Mouse (Mus musculus): ENCODE results near the gene Minar1. TPM values are rescaled to one million over a fixed set of nuclear protein-coding genes. Genes with fewer than 3 reads are reported as not detected.

Minar1 gene
- polyA plus RNA-seq, 1 experiment from 2014 or later, result 3.0 TPM

DNA sequence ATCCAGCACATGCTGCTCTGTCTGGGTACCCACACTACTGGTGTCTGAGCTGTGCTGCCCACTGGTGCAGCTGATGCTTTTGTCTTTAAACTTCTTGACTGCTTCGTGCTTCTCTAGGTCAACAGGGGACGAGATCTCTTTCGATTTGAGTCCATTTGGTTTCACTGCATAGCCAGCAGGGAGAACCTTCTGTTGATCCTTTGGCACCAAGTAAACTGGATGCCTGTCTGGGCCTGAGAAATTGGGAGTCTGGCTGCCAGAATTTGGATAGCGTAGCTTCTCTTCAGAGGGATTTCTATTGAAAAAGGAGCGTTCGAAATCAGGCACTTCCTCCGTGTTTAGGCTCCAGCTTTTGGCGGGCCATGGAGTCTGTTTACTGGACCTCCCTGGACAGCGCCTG lies 21.0 kb downstream of the Minar1 start:
- H3K4me1 ChIP-seq (replicated peaks), result peaks cover 10% of the 10 kb centered on the region
- no peaks in the 10 kb centered on the region for H3K27me3 ChIP-seq
- no peak overlapping the region for H3K27ac ChIP-seq (replicated peaks)
- no peak overlapping the region for H3K4me3 ChIP-seq
- WGBS, result 94% methylated on average over 9 of the region's 9 CpGs
- no peak for ATAC-seq (ENCODE audit: low read depth)
- no peak overlapping the region for H3K4me2 ChIP-seq
- H3K9ac ChIP-seq, result no peak overlapping the region
- H3K9me3 ChIP-seq, result no peaks in the 10 kb centered on the region
- H3K36me3 ChIP-seq, result peaks cover 29% of the 10 kb centered on the region

DNA sequence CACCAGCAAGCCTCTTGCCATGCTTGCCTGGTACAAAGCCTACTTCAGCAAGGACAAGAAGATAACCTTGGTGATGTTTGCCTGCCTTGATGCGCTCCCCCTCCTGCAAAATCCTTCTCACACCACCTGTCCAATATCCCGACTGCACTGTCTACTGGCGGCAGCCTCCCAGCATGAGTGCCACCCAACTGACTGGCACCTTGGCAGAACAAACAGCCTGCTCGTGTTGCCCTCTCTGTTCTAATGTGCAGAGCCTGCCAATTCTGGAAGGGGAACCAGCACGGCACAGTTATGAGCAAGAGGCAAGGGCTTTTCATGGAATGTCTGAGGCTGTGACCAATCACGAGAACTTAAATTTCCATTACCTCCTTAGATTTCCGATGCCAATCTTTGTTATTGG lies 22.2 kb downstream of the Minar1 start:
- no peak overlapping the region for H3K4me3 ChIP-seq
- no peaks in the 10 kb centered on the region for H3K27me3 ChIP-seq
- H3K9me3 ChIP-seq, result no peaks in the 10 kb centered on the region
- WGBS, result 94% methylated on average over 7 of the region's 7 CpGs
- H3K27ac ChIP-seq (replicated peaks), result no peak overlapping the region
- H3K36me3 ChIP-seq, result peaks cover 29% of the 10 kb centered on the region
- H3K4me2 ChIP-seq, result no peak overlapping the region
- no peaks in the 10 kb centered on the region for H3K4me1 ChIP-seq (replicated peaks)
- ATAC-seq (ENCODE audit: low read depth), result no peak
- H3K9ac ChIP-seq, result no peak overlapping the region

DNA sequence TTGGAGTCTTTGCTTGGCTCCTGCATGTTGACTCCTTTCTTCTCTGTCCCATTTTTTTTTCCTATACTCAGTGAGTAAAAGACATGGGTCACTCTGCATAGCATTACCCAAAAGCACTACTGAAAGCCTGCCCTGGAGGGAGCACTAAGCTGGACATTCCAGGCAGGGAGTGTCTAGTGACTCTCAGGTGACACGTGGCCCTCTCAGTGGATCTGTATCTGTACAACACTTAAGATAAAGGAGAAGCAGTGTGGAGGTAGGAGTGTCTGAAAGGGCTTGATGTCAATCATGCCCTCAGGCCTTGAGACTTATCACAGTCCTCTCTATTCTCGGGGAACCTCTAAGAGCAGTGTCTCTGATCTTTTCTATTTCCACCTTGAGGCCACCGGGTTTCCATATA lies 25.9 kb downstream of the Minar1 start:
- 77% methylated on average over 3 of the region's 3 CpGs for WGBS

DNA sequence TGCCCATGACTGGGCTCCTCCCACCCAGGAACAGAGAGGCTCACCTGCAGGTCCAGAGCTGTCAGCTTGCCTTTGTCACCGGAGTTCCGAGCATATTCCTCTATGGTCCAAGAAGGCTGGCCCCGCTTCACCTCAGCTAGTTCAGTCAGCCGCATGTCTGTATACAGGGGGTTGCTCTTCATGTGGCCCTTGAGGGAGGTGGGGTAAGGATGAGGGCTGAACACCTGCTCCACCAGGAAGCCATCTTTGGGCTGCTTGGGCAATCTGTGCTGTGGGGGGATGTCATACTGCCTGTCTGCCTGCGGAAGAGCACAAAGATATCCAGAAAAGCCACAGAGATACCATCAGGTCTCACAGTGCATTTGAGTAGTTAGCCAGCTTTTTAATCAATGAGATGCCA lies 26.5 kb downstream of the Minar1 start:
- H3K4me2 ChIP-seq, result no peak overlapping the region
- H3K9me3 ChIP-seq, result no peaks in the 10 kb centered on the region
- ATAC-seq (ENCODE audit: low read depth), result no peak
- H3K27ac ChIP-seq (replicated peaks), result no peak overlapping the region
- no peaks in the 10 kb centered on the region for H3K27me3 ChIP-seq
- no peak overlapping the region for H3K9ac ChIP-seq
- no peaks in the 10 kb centered on the region for H3K4me1 ChIP-seq (replicated peaks)
- no peak overlapping the region for H3K4me3 ChIP-seq
- WGBS, result 84% methylated on average over 5 of the region's 5 CpGs
- peaks cover 13% of the 10 kb centered on the region for H3K36me3 ChIP-seq

More for the DNA sequence above, 25.9 kb downstream of the Minar1 start:
- Histone ChIP-seq H3K4me2 (no peak overlapping the region), H3K4me1 (replicated peaks) (no peaks in the 10 kb centered on the region), H3K9me3 (no peaks in the 10 kb centered on the region), H3K27ac (replicated peaks) (no peak overlapping the region), H3K9ac (no peak overlapping the region), H3K36me3 (peaks cover 20% of the 10 kb centered on the region), H3K4me3 (no peak overlapping the region), H3K27me3 (no peaks in the 10 kb centered on the region)
- no peak for ATAC-seq (ENCODE audit: low read depth)

DNA sequence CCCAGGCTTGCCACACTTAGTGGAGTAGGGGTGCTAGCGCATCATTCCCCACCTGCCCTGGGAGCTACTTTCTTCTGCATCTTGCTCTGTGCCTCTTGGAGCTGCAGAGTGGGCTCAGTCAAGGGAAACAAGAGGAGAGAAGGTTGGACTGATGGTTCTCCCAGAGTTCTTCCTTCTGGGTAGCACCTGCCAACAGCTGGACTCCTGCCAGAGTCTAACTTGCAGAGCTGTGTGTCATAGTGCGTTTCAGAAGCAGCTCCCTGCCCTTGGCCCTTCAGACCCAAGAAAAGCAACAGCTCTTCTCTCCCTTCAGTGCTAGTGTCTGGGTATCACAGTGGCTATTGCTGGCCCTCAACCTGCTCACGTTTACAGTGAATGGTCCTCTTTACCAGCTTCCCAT lies 30.5 kb downstream of the Minar1 start:
- Histone ChIP-seq H3K4me2 (no peak overlapping the region), H3K9me3 (no peaks in the 10 kb centered on the region), H3K36me3 (peaks cover 8% of the 10 kb centered on the region; the same call in 1 of the 2 replicates), H3K27me3 (no peaks in the 10 kb centered on the region), H3K9ac (no peak overlapping the region), H3K27ac (replicated peaks) (no peak overlapping the region), H3K4me3 (no peak overlapping the region), H3K4me1 (replicated peaks) (no peaks in the 10 kb centered on the region)
- ATAC-seq (ENCODE audit: low read depth), result no peak
- WGBS, result 88% methylated on average over 3 of the region's 3 CpGs

DNA sequence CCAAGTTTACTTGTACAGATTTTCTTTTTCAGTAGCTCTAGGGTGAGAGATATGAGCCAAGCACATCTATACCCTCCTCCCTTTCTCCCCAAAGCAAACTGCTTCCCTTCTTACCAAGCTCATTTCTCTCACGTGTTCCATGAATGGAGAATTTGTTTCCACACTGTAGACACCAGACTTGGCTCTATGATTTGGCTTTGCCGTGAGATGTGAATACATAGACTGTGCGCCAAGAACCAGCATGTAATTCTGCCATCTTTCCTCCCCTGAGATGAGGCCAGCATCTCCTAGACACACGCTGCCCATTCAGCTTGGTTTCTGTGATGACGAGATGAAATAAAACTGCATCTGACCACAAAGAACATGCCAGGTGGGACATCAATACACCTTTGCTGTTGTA lies 44.5 kb downstream of the Minar1 start:
- no peak overlapping the region for H3K4me2 ChIP-seq
- WGBS, result 83% methylated on average over 5 of the region's 5 CpGs
- H3K36me3 ChIP-seq, result no peaks in the 10 kb centered on the region
- H3K27ac ChIP-seq (replicated peaks), result no peak overlapping the region
- H3K4me1 ChIP-seq (replicated peaks), result no peaks in the 10 kb centered on the region
- H3K9ac ChIP-seq, result no peak overlapping the region
- ATAC-seq (ENCODE audit: low read depth), result no peak
- H3K27me3 ChIP-seq, result no peaks in the 10 kb centered on the region
- no peaks in the 10 kb centered on the region for H3K9me3 ChIP-seq
- H3K4me3 ChIP-seq, result no peak overlapping the region

DNA sequence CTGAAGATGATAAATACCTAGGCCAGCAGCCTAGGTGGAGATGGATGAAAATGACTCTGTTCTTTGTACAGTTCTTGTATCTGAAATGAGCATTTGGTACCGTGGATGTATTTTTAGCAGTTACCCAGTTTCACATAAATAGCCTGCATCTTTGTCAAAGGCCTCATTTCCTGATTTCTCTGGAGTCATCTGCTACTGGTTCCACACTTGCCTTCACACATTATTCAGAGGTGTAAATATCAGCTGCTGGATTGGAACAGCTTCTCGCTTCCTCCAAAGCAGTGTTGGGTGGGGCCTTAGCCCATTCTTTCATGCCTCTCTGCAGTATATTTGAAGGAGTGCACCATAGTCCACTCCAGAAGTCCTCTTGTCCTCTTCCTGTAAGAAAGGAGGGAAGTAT lies 70.3 kb downstream of the Minar1 start:
- Histone ChIP-seq H3K9me3 (no peaks in the 10 kb centered on the region), H3K27ac (replicated peaks) (no peak overlapping the region), H3K27me3 (no peaks in the 10 kb centered on the region), H3K4me2 (no peak overlapping the region), H3K4me3 (no peak overlapping the region), H3K4me1 (replicated peaks) (no peaks in the 10 kb centered on the region), H3K9ac (no peak overlapping the region), H3K36me3 (no peaks in the 10 kb centered on the region)
- 86% methylated on average over 2 of the region's 2 CpGs for WGBS
- ATAC-seq (ENCODE audit: low read depth), result no peak

Other genes with a start within 250 kb of the Minar1 start
- 48.1 and 51.7 TPM in 2 replicates for gene Tmed3, start 81.9 kb upstream of the Minar1 start, polyA plus RNA-seq (2015; fragmentation: Nextera tagmentation; extraction: Ambion mirVana)
- gene Ankrd34c, start 115.3 kb upstream of the Minar1 start, polyA plus RNA-seq (2015; fragmentation: Nextera tagmentation; extraction: Ambion mirVana), result 0.06 and 0.08 TPM in 2 replicates

Data from neural tube, embryonic 13.5 days (tissue).